Mouse (Mus musculus): ENCODE results near the gene Ngef.
"Not testable (repeated sequence)": the region's sequence is repeated elsewhere in the genome, so short reads cannot be mapped to it uniquely, and the experiment has no call there.

- TF ChIP-seq ZC3H11A (IDR thresholded peaks at IDR 0.05; ENCODE audit: borderline replicate concordance, low read depth, low read length); ZNF384 (IDR thresholded peaks at IDR 0.05; ENCODE audit: low read depth, low read length); MAFK (IDR thresholded peaks at IDR 0.05; ENCODE audit: insufficient read depth, low read depth, low read length); CHD2 (IDR thresholded peaks at IDR 0.05; ENCODE audit: low read depth, low read length); HCFC1 (IDR thresholded peaks at IDR 0.05; ENCODE audit: borderline replicate concordance, insufficient read depth, low read length): not testable (repeated sequence)
These were observed 113.8 kb downstream of the Ngef start for GRCm38 (mm10) chr1:87459856-87460255.
